Mouse (Mus musculus) hindbrain, embryonic 11.5 days (tissue): ENCODE results near the gene Gm5741. TPM values are rescaled to one million over a fixed set of nuclear protein-coding genes. Genes with fewer than 3 reads are reported as not detected.

Experiments used
- ATAC-seq: fragments of 200-750 bp; cut with Nextera tagmentation; 2 replicates; pipeline ENCODE4 v1.8.0; 2017; ENCODE audit warnings: mild to moderate bottlenecking, moderate TSS enrichment, moderate library complexity; ENCODE audit not compliant: low FRiP score
- DNase-seq: peaks from one replicate; pipeline ENCODE4 v3.0.0-alpha.2; 2015; ENCODE audit warnings: low spot score
- H3K27ac ChIP-seq: fragments of 300-500 bp; sonication (generic); 2 replicates; pipeline ENCODE4 v1.5.1; 2014; ENCODE audit warnings: mild to moderate bottlenecking, low read depth, low read length
- H3K27me3 ChIP-seq: fragments of 300-500 bp; sonication (generic); 2 replicates; pipeline ENCODE4 v1.6.1; 2014; ENCODE audit warnings: mild to moderate bottlenecking, low read length, moderate library complexity, mixed read lengths; ENCODE audit not compliant: control insufficient read depth, insufficient read depth
- H3K36me3 ChIP-seq: fragments of 300-500 bp; sonication (generic); 2 replicates; pipeline ENCODE4 v1.6.1; 2014; ENCODE audit warnings: mild to moderate bottlenecking, low read length, moderate library complexity, mixed read lengths; ENCODE audit not compliant: control insufficient read depth, insufficient read depth
- H3K4me1 ChIP-seq: fragments of 300-500 bp; sonication (generic); replicated peaks from 2 replicates; pipeline ENCODE4 v1.6.1; 2014; ENCODE audit warnings: low read length, mixed read lengths; ENCODE audit not compliant: control insufficient read depth, insufficient read depth
- H3K4me2 ChIP-seq: fragments of 300-500 bp; sonication (generic); replicated peaks from 2 replicates; pipeline ENCODE4 v1.6.1; 2014; ENCODE audit warnings: mild to moderate bottlenecking, low read depth, low read length
- H3K4me3 ChIP-seq: fragments of 300-500 bp; sonication (generic); 2 replicates; pipeline ENCODE4 v1.5.1; 2014; ENCODE audit warnings: low read depth, low read length
- H3K9ac ChIP-seq: fragments of 300-500 bp; sonication (generic); 2 replicates; pipeline ENCODE4 v1.6.1; 2014; ENCODE audit warnings: low read depth, low read length
- H3K9me3 ChIP-seq: fragments of 300-500 bp; sonication (generic); 2 replicates; pipeline ENCODE4 v1.6.1; 2016; ENCODE audit warnings: low read length; ENCODE audit not compliant: control insufficient read depth
- WGBS: fragments of 180-500 bp; shearing (Covaris S2); extraction: QIAGEN DNeasy Blood & Tissue Kit; methylation state at CpG from one replicate; pipeline ENCODE4 v1.1.7; 2014; 5-methylcytosine and 5-hydroxymethylcytosine counted together
- polyA plus RNA-seq: library from polyadenylated mRNA; unstranded; fragments of >200 nt; fragmentation: Nextera tagmentation; extraction: Ambion mirVana; gene quantifications from 2 replicates; pipeline ENCODE4 v1.2.1, GENCODE M21; 2014

Gm5741 gene
- polyA plus RNA-seq, 1 experiment from 2014 or later: not detected

DNA sequence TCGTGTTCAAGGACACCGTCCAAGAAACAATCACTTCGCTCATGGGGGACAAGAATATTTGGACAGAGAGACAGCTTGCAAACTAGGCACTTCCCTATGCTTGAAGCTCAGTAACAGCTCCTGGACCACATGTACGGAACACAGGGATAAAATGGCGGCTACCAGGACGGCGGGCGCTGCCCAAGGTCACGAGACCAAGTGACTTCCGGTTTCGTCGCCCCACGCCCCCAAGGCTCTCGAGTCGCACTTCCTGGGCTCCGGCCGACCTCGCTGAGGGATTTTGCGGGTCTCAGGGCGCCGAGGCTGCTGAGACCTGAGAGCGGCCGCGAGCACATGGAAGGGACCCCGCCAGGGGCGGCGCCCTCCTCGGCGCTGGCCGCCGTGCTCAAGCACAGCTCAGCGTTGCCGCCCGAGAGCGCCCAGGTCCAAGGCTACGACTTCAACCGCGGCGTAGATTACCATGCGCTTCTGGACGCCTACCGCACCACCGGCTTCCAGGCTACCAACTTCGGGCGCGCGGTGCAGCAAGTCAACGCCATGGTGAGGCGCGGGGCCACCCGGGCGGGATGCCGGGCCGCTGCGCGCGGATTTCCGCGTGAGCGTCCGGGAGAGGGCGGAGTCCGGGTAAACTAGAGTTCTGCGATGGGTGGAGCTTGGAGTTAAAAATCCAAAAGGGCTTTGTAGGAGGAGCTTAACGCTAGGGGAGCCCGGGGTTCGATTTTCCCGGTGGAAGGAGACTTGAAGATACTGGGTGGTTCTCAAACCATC is 3.9 kb upstream of the Gm5741 start, which contains the start of gene Dhps:
Gene Dhps (plus strand): TSS at position 244 of the 768 bp plus-strand sequence.
- no peaks in the 10 kb centered on the region for H3K9me3 ChIP-seq
- peak within 1 kb of the TSS; percentile 93 for H3K27ac ChIP-seq
- H3K27me3 ChIP-seq: no peaks in the 10 kb centered on the region
- peak; percentile 91 for DNase-seq
- under 1% methylated on average over 57 of the region's 68 CpGs for WGBS
- H3K36me3 ChIP-seq: peaks cover 6% of the 10 kb centered on the region
- H3K9ac ChIP-seq: peak within 1 kb of the TSS; percentile 83
- H3K4me2 ChIP-seq: peak within 1 kb of the TSS; percentile 63
- H3K4me1 ChIP-seq: no peaks in the 10 kb centered on the region
- H3K4me3 ChIP-seq: peak within 1 kb of the TSS; percentile 95
- peak; percentile 91 for ATAC-seq

DNA sequence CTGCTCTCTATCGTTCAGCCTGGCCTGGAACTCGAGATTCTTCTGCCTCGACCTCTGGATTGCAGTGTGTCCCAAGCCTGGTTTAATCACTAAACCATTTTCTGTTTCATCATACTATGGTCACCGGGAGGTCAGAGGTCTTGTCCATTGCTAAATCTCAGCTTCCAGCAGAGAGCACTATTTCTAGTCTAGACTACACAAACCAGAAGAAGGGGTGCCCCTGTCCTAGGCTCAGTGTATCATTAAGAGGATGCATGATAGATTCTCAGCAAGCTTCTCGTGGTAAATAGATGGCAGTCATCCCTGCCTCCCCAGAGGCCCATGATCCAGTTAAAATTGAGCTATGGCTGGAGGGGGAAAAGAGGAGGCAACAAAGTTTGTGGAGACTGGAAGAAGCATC is 3.3 kb upstream of the Gm5741 start:
- peak overlapping the region; percentile 95 for H3K4me3 ChIP-seq
- H3K36me3 ChIP-seq: peaks cover 6% of the 10 kb centered on the region
- peak overlapping the region; percentile 83; the same call in 1 of the 2 replicates for H3K9ac ChIP-seq
- H3K4me1 ChIP-seq: no peaks in the 10 kb centered on the region
- no peaks in the 10 kb centered on the region for H3K9me3 ChIP-seq
- H3K4me2 ChIP-seq: peak overlapping the region; percentile 63
- H3K27ac ChIP-seq: no peak overlapping the region
- ATAC-seq: no peak
- WGBS: 89% methylated on average over 5 of the region's 5 CpGs
- peak; percentile 45 for DNase-seq
- no peaks in the 10 kb centered on the region for H3K27me3 ChIP-seq

GRCm38 (mm10) chr8:85067155-85067554 is 627 bp downstream of the Gm5741 start:
- Histone ChIP-seq H3K4me2 (no peak overlapping the region), H3K27me3 (no peaks in the 10 kb centered on the region), H3K4me1 (no peaks in the 10 kb centered on the region), H3K36me3 (no peaks in the 10 kb centered on the region; the same call in 1 of the 2 replicates), H3K27ac (no peak overlapping the region), H3K9ac (no peak overlapping the region), H3K4me3 (no peak overlapping the region), H3K9me3 (no peaks in the 10 kb centered on the region)
- ATAC-seq (no peak), DNase-seq (no peak)
- WGBS: 90% methylated on average over 2 of the region's 2 CpGs

GRCm38 (mm10) chr8:85065213-85065612 is 2.6 kb downstream of the Gm5741 start:
- H3K9ac ChIP-seq: no peak overlapping the region
- no peaks in the 10 kb centered on the region for H3K27me3 ChIP-seq
- H3K9me3 ChIP-seq: no peaks in the 10 kb centered on the region
- H3K4me2 ChIP-seq: no peak overlapping the region
- no peak overlapping the region for H3K4me3 ChIP-seq
- 46% methylated on average over 2 of the region's 2 CpGs for WGBS
- ATAC-seq (no peak), DNase-seq (no peak)
- H3K4me1 ChIP-seq: peaks cover 3% of the 10 kb centered on the region; the same call in 1 of the 2 replicates
- no peak overlapping the region for H3K27ac ChIP-seq
- H3K36me3 ChIP-seq: no peaks in the 10 kb centered on the region; the same call in 1 of the 2 replicates

DNA sequence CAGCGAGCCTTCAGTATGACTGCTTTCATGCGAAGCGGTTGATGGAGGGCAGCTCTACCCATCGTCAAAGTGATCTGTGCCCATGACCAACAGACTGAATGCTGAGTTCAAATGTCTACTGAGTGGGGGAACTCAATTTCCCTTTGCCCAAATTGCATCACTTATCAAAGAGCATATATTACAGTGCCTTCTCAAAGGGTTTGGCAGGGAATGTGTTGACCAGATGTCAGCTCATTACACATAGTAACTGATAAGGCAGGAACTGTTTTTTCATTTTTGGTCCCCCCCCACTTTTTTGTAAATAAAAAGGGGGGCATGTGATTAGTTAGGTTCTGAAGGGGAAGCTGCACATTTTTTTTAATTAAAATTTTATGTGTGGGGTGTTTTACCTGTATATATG is 5.2 kb downstream of the Gm5741 start:
- Histone ChIP-seq H3K4me2 (no peak overlapping the region), H3K9ac (no peak overlapping the region), H3K27me3 (no peaks in the 10 kb centered on the region), H3K36me3 (no peaks in the 10 kb centered on the region; the same call in 1 of the 2 replicates), H3K9me3 (no peaks in the 10 kb centered on the region), H3K27ac (no peak overlapping the region), H3K4me1 (peaks cover 3% of the 10 kb centered on the region; the same call in 1 of the 2 replicates), H3K4me3 (no peak overlapping the region)
- DNase-seq (no peak), ATAC-seq (no peak)
- 93% methylated on average over 4 of the region's 4 CpGs for WGBS

GRCm38 (mm10) chr8:85059879-85060616 is 7.7 kb downstream of the Gm5741 start, which contains the start of gene Fbxw9:
TSS of gene Fbxw9 (plus strand) at chr8:85060055.
- Histone ChIP-seq H3K4me3 (peak within 1 kb of the TSS; percentile 88), H3K4me1 (peaks cover 3% of the 10 kb centered on the region; the same call in 1 of the 2 replicates), H3K9me3 (no peaks in the 10 kb centered on the region), H3K27me3 (no peaks in the 10 kb centered on the region), H3K4me2 (peak within 1 kb of the TSS; percentile 92), H3K36me3 (peaks cover 6% of the 10 kb centered on the region; the same call in 1 of the 2 replicates), H3K27ac (peak within 1 kb of the TSS; percentile 30; the same call in 1 of the 2 replicates), H3K9ac (peak within 1 kb of the TSS; percentile 80)
- WGBS: under 1% methylated on average over 52 of the region's 53 CpGs
- DNase-seq: peak; percentile 96
- ATAC-seq: peak; percentile 91

DNA sequence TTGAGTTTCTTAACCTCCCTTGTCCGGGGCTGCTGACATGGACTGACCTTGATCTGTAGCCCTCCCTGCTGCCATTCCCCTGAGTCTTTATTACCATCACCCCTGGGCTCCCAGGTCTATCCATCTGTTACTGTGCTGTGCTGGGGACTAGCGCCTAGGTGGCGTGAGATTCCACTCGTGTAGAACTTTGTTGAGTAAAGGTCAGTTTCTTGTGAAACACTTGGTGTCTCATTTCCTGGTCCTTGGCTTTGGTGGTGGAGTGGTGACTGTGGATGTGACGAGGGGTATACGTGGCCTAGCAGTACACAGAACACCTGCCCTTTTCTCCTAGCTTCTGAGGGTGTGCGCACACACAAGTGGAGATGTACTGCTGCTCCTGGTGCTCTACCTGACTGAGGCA is 10.4 kb downstream of the Gm5741 start:
- 85% methylated on average over 7 of the region's 7 CpGs for WGBS
- ATAC-seq (no peak), DNase-seq (no peak)
- Histone ChIP-seq H3K4me1 (peaks cover 3% of the 10 kb centered on the region; the same call in 1 of the 2 replicates), H3K4me2 (no peak overlapping the region), H3K9ac (no peak overlapping the region), H3K36me3 (peaks cover 22% of the 10 kb centered on the region), H3K27ac (no peak overlapping the region), H3K27me3 (no peaks in the 10 kb centered on the region), H3K9me3 (no peaks in the 10 kb centered on the region), H3K4me3 (no peak overlapping the region)

- H3K4me2 ChIP-seq: no peak overlapping the region
- no peaks in the 10 kb centered on the region for H3K27me3 ChIP-seq
- H3K27ac ChIP-seq: no peak overlapping the region
- WGBS: 91% methylated on average over 6 of the region's 6 CpGs
- H3K36me3 ChIP-seq: peaks cover 19% of the 10 kb centered on the region
- ATAC-seq: no peak
- DNase-seq: no peak
- no peaks in the 10 kb centered on the region; the same call in 1 of the 2 replicates for H3K4me1 ChIP-seq
- H3K4me3 ChIP-seq: no peak overlapping the region
- H3K9ac ChIP-seq: no peak overlapping the region
- no peaks in the 10 kb centered on the region for H3K9me3 ChIP-seq
Measured at GRCm38 (mm10) chr8:85043619-85044018, 24.2 kb downstream of the Gm5741 start.
